Mouse (Mus musculus): ENCODE measurements at regions not wholly inside any gene's neighbourhood (a gene's known extent, or its start where the extent isn't known, plus 50 kb on each side); places are given as distances from the start of the nearest gene placed in this dataset.
"Not testable (repeated sequence)": the region's sequence is repeated elsewhere in the genome, so short reads cannot be mapped to it uniquely, and the experiment has no call there.

DNA sequence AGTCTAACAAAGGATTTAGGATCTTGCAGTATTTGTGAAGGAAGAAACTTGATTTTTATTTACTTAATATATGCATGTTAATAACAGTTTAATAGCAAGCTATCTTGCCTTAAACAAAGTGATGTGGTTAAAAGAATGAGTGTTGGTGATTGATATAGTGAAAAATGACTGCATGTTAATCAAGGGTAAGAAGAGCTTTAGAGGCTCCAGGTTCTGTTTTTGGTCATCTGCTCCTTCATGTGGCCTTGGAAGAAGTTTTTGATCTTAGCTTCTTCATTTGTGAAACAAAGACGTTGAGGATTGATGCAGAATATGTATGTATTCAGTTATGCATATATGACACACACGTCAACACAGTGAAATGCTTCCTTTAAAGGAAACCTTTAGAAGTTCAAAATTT is 97.1 kb upstream of the Palmd start:
- no peaks in the 10 kb centered on the region for H3K27me3 ChIP-seq (ENCODE audit: control insufficient read depth, insufficient read depth, low read length)
- H3K9me3 ChIP-seq (ENCODE audit: control insufficient read depth, low read length): no peaks in the 10 kb centered on the region
- H3K4me1 ChIP-seq (replicated peaks; ENCODE audit: control insufficient read depth, insufficient read depth, low read length): no peaks in the 10 kb centered on the region
- H3K4me3 ChIP-seq (ENCODE audit: low read depth, low read length): no peak overlapping the region
- ATAC-seq (replicated peaks; ENCODE audit: low FRiP score): no peak
- H3K27ac ChIP-seq (ENCODE audit: low read depth, low read length): no peak overlapping the region
- H3K36me3 ChIP-seq (ENCODE audit: control insufficient read depth, insufficient read depth, low read length): no peaks in the 10 kb centered on the region
- H3K9ac ChIP-seq (ENCODE audit: low read length): no peak overlapping the region
- DNase-seq (ENCODE audit: low spot score): no peak
- H3K4me2 ChIP-seq (ENCODE audit: low read depth, low read length, severe bottlenecking): no peak overlapping the region
- WGBS: 89% methylated on average over 2 of the region's 2 CpGs

DNA sequence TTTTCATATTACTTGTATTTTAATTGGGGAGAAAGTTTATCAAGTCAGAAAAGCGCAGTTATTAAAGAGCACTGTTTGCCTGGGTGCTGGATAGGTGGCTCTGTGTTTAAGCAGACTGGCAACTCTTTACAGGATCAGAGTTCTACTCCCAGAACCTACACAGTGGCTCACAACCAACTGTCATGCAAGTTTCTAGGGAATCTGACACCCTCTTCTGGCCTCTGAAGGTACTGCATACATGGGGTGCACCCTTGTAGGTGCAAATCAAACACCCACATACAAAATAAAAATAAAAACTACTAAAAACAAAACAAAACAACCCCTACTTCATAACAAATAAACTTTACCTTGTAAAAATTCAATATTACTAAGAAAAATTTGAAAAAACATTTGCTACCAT is 93.0 kb upstream of the Palmd start:
- H3K36me3 ChIP-seq (ENCODE audit: control insufficient read depth, insufficient read depth, low read length): no peaks in the 10 kb centered on the region
- H3K4me3 ChIP-seq (ENCODE audit: low read depth, low read length): no peak overlapping the region
- no peak overlapping the region for H3K27ac ChIP-seq (ENCODE audit: low read depth, low read length)
- H3K4me2 ChIP-seq (ENCODE audit: low read depth, low read length, severe bottlenecking): no peak overlapping the region
- H3K9me3 ChIP-seq (ENCODE audit: control insufficient read depth, low read length): no peaks in the 10 kb centered on the region
- 72% methylated on average over 1 of the region's 1 CpGs for WGBS
- no peak overlapping the region for H3K9ac ChIP-seq (ENCODE audit: low read length)
- ATAC-seq (replicated peaks; ENCODE audit: low FRiP score): peak; percentile 54; the same call in 1 of the 2 replicates
- no peak for DNase-seq (ENCODE audit: low spot score)
- H3K27me3 ChIP-seq (ENCODE audit: control insufficient read depth, insufficient read depth, low read length): no peaks in the 10 kb centered on the region
- no peaks in the 10 kb centered on the region for H3K4me1 ChIP-seq (replicated peaks; ENCODE audit: control insufficient read depth, insufficient read depth, low read length)

DNA sequence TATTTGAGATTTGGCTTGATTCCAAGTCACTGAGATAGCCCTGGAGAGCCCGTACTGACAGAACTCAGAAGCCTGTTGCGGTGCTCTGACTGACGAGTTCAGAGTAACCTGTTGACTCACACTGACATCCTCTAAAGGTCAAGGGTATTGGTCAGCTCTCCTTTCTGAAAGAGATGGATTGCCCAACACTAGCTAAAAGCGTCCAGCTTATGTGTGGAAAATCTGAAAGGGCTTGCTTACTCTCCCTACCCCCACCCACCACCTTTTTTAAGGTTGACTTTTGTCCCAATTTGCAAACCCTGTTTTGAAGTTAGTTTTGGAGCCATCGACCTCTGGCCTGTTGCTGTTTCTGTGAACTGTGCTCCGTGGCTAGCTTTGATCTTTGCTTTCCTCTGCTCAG is 92.4 kb upstream of the Palmd start:
- no peak for ATAC-seq (replicated peaks; ENCODE audit: low FRiP score)
- no peak for DNase-seq (ENCODE audit: low spot score)
- no peaks in the 10 kb centered on the region for H3K36me3 ChIP-seq (ENCODE audit: control insufficient read depth, insufficient read depth, low read length)
- H3K27me3 ChIP-seq (ENCODE audit: control insufficient read depth, insufficient read depth, low read length): no peaks in the 10 kb centered on the region
- H3K4me3 ChIP-seq (ENCODE audit: low read depth, low read length): no peak overlapping the region
- H3K4me1 ChIP-seq (replicated peaks; ENCODE audit: control insufficient read depth, insufficient read depth, low read length): no peaks in the 10 kb centered on the region
- no peak overlapping the region for H3K9ac ChIP-seq (ENCODE audit: low read length)
- H3K27ac ChIP-seq (ENCODE audit: low read depth, low read length): no peak overlapping the region
- H3K4me2 ChIP-seq (ENCODE audit: low read depth, low read length, severe bottlenecking): no peak overlapping the region
- H3K9me3 ChIP-seq (ENCODE audit: control insufficient read depth, low read length): no peaks in the 10 kb centered on the region
- 73% methylated on average over 6 of the region's 6 CpGs for WGBS

DNA sequence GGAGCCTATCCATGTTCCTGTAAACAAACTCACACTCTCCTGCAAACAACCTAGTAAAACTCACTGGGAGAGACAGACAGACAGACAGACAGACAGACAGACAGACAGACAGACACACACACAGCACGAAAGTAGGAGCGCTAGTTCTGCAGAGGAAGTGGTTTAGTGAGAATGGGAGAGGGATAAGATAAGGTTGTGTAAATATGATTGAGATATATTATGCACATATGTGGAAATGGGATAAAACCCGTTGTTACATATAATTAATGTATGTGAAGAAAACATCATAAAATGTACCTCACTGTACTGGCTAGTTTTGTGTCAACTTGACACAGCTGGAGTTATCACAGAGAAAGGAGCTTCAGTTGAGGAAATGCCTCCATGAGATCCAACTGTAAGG is 85.9 kb upstream of the Palmd start:
- not testable (repeated sequence) for H3K27me3 ChIP-seq (ENCODE audit: control insufficient read depth, insufficient read depth, low read length); ATAC-seq (replicated peaks; ENCODE audit: low FRiP score); H3K36me3 ChIP-seq (ENCODE audit: control insufficient read depth, insufficient read depth, low read length); H3K4me3 ChIP-seq (ENCODE audit: low read depth, low read length); H3K9me3 ChIP-seq (ENCODE audit: control insufficient read depth, low read length); H3K4me1 ChIP-seq (replicated peaks; ENCODE audit: control insufficient read depth, insufficient read depth, low read length); H3K27ac ChIP-seq (ENCODE audit: low read depth, low read length); DNase-seq (ENCODE audit: low spot score); H3K4me2 ChIP-seq (ENCODE audit: low read depth, low read length, severe bottlenecking); H3K9ac ChIP-seq (ENCODE audit: low read length)
- WGBS: 97% methylated on average over 3 of the region's 3 CpGs

DNA sequence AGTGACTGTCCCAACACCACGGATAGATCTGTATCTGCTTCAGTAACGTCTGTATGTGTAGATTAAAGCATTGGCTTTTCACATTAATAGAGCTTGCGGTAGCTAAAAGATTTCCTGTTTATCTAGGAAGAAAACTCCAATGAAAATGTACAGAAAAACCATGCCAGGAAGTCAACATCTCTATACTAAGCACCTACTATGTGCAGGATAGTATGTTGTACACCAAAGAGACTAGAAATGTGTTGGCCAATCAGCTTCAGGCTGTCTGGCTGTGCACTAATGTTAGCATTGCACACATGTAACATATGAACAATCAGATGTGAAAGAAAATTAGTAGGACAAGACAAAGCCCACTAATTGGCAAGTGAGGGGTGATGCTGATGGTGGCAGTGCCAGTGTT is 82.6 kb upstream of the Palmd start:
- no peak overlapping the region for H3K9ac ChIP-seq (ENCODE audit: low read length)
- WGBS: 79% methylated on average over 3 of the region's 3 CpGs
- no peak for ATAC-seq (replicated peaks; ENCODE audit: low FRiP score)
- H3K4me2 ChIP-seq (ENCODE audit: low read depth, low read length, severe bottlenecking): no peak overlapping the region
- H3K36me3 ChIP-seq (ENCODE audit: control insufficient read depth, insufficient read depth, low read length): no peaks in the 10 kb centered on the region
- H3K4me1 ChIP-seq (replicated peaks; ENCODE audit: control insufficient read depth, insufficient read depth, low read length): no peaks in the 10 kb centered on the region
- DNase-seq (ENCODE audit: low spot score): no peak
- H3K4me3 ChIP-seq (ENCODE audit: low read depth, low read length): no peak overlapping the region
- H3K27me3 ChIP-seq (ENCODE audit: control insufficient read depth, insufficient read depth, low read length): no peaks in the 10 kb centered on the region
- no peaks in the 10 kb centered on the region for H3K9me3 ChIP-seq (ENCODE audit: control insufficient read depth, low read length)
- no peak overlapping the region for H3K27ac ChIP-seq (ENCODE audit: low read depth, low read length)

DNA sequence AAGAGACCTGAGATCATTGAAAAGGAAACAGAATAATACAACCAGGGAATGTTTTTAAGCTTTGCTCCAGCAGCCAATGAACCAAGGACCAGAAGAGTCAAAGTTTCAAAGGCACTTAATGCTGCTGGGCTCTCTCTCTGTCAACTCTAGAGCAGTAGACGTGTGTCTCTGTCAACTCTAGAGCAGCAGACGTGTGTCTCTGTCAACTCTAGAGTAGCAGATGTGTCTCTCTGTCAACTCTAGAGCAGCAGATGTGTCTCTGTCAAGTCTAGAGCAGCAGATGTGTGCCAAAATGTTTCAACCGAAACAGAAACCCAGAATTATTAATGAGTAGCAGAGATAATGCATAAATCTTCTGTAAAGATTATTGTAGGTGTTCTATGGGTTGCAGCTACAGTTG is 82.1 kb upstream of the Palmd start:
- WGBS: 73% methylated on average over 3 of the region's 3 CpGs
- Histone ChIP-seq H3K4me1 (replicated peaks; ENCODE audit: control insufficient read depth, insufficient read depth, low read length) (no peaks in the 10 kb centered on the region), H3K36me3 (ENCODE audit: control insufficient read depth, insufficient read depth, low read length) (no peaks in the 10 kb centered on the region), H3K27ac (ENCODE audit: low read depth, low read length) (no peak overlapping the region), H3K9me3 (ENCODE audit: control insufficient read depth, low read length) (no peaks in the 10 kb centered on the region), H3K4me2 (ENCODE audit: low read depth, low read length, severe bottlenecking) (no peak overlapping the region), H3K4me3 (ENCODE audit: low read depth, low read length) (no peak overlapping the region), H3K9ac (ENCODE audit: low read length) (no peak overlapping the region), H3K27me3 (ENCODE audit: control insufficient read depth, insufficient read depth, low read length) (no peaks in the 10 kb centered on the region)
- ATAC-seq (replicated peaks; ENCODE audit: low FRiP score): no peak
- DNase-seq (ENCODE audit: low spot score): no peak

DNA sequence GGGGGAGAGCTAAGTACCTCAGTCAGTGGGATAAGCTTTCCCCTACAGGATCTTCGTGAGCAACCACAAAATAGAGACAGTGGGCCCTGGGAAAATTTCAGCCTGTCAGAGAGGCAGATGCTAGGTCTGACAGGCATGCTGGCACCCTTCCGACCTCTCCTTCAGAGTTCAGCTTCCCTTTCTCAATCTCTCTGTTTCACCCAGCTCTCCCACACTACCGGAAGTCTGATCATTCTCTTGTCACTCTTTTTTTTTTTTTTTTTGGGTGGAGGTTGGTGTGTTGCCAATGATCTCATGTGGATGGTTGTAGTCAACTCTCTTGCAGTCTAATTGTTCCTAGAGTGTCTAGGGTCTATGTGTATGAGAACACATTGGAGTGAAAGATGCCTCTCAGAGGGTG is 80.6 kb upstream of the Palmd start:
- no peaks in the 10 kb centered on the region for H3K9me3 ChIP-seq (ENCODE audit: control insufficient read depth, low read length)
- no peak overlapping the region for H3K4me2 ChIP-seq (ENCODE audit: low read depth, low read length, severe bottlenecking)
- DNase-seq (ENCODE audit: low spot score) (no peak), ATAC-seq (replicated peaks; ENCODE audit: low FRiP score) (no peak)
- H3K4me1 ChIP-seq (replicated peaks; ENCODE audit: control insufficient read depth, insufficient read depth, low read length): no peaks in the 10 kb centered on the region
- 75% methylated on average over 3 of the region's 3 CpGs for WGBS
- no peak overlapping the region for H3K4me3 ChIP-seq (ENCODE audit: low read depth, low read length)
- no peaks in the 10 kb centered on the region for H3K27me3 ChIP-seq (ENCODE audit: control insufficient read depth, insufficient read depth, low read length)
- H3K36me3 ChIP-seq (ENCODE audit: control insufficient read depth, insufficient read depth, low read length): no peaks in the 10 kb centered on the region
- no peak overlapping the region for H3K27ac ChIP-seq (ENCODE audit: low read depth, low read length)
- H3K9ac ChIP-seq (ENCODE audit: low read length): no peak overlapping the region

DNA sequence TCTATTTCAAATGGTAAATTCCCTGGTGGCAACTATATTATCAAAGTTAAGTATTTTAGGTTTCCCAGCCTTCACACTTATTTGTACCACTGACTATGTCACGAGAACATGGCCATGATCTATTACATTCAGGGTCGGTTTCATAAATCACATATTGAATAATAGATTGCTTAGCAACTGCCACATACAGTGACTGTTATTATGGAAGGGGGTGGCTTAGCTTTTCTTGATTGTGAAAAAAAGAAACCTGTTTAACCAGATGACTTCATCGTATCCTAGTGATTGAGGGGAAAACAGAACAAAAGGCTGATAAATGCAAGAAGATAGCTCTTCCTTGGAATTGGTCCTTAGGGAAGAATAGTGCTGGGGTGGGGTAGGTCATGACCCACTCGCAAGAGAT is 76.0 kb upstream of the Palmd start:
- 81% methylated on average over 4 of the region's 4 CpGs for WGBS
- Histone ChIP-seq H3K27ac (ENCODE audit: low read depth, low read length) (no peak overlapping the region), H3K9me3 (ENCODE audit: control insufficient read depth, low read length) (no peaks in the 10 kb centered on the region), H3K36me3 (ENCODE audit: control insufficient read depth, insufficient read depth, low read length) (no peaks in the 10 kb centered on the region), H3K27me3 (ENCODE audit: control insufficient read depth, insufficient read depth, low read length) (no peaks in the 10 kb centered on the region), H3K4me1 (replicated peaks; ENCODE audit: control insufficient read depth, insufficient read depth, low read length) (no peaks in the 10 kb centered on the region), H3K4me2 (ENCODE audit: low read depth, low read length, severe bottlenecking) (no peak overlapping the region), H3K9ac (ENCODE audit: low read length) (no peak overlapping the region), H3K4me3 (ENCODE audit: low read depth, low read length) (no peak overlapping the region)
- no peak for DNase-seq (ENCODE audit: low spot score)
- no peak for ATAC-seq (replicated peaks; ENCODE audit: low FRiP score)

DNA sequence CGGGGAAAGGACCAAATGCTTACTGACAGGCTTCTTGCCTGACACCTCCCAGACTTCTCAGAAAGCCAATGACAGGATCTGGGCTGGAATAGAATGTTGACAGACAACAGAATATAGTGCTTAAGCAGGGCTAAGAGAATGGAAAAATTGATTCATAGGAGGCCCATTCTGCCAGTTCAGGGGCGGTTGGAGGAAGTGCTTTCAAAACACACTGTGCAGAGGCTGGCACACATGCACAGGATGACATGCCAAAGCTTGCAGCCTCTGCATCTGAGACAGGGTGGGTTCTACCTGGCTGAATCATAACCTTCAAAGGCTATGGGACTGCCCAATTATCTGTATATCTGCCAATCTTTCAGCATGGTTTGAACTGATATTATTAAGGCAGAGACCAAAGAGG is 75.5 kb upstream of the Palmd start:
- Histone ChIP-seq H3K4me2 (ENCODE audit: low read depth, low read length, severe bottlenecking) (no peak overlapping the region), H3K27me3 (ENCODE audit: control insufficient read depth, insufficient read depth, low read length) (no peaks in the 10 kb centered on the region), H3K4me1 (replicated peaks; ENCODE audit: control insufficient read depth, insufficient read depth, low read length) (no peaks in the 10 kb centered on the region), H3K9ac (ENCODE audit: low read length) (no peak overlapping the region), H3K36me3 (ENCODE audit: control insufficient read depth, insufficient read depth, low read length) (no peaks in the 10 kb centered on the region), H3K27ac (ENCODE audit: low read depth, low read length) (no peak overlapping the region), H3K4me3 (ENCODE audit: low read depth, low read length) (no peak overlapping the region), H3K9me3 (ENCODE audit: control insufficient read depth, low read length) (no peaks in the 10 kb centered on the region)
- ATAC-seq (replicated peaks; ENCODE audit: low FRiP score) (no peak), DNase-seq (ENCODE audit: low spot score) (no peak)
- 79% methylated on average over 2 of the region's 2 CpGs for WGBS

Data from forebrain, embryonic 11.5 days (tissue).